Mouse (Mus musculus) intestine, postnatal 0 days (tissue): ENCODE data around the gene Ebf1. TPM values are rescaled to one million over a fixed set of nuclear protein-coding genes. Genes with fewer than 3 reads are reported as not detected.

Experiments
- ATAC-seq: fragments of 200-750 bp; cut with Nextera tagmentation; 2 replicates; pipeline ENCODE4 v1.8.0; 2017; ENCODE audit warnings: mild to moderate bottlenecking, moderate TSS enrichment, moderate library complexity
- H3K27ac ChIP-seq: fragments of 300-500 bp; sonication (generic); 2 replicates; pipeline ENCODE4 v1.5.1; 2014; ENCODE audit warnings: mild to moderate bottlenecking, low read depth, low read length, moderate library complexity
- H3K27me3 ChIP-seq: fragments of 300-500 bp; sonication (generic); replicated peaks from 2 replicates; pipeline ENCODE4 v1.6.1; 2014; ENCODE audit warnings: low read length, mixed read lengths; ENCODE audit not compliant: control insufficient read depth, insufficient read depth
- H3K36me3 ChIP-seq: fragments of 300-500 bp; sonication (generic); 2 replicates; pipeline ENCODE4 v1.6.1; 2014; ENCODE audit warnings: mild to moderate bottlenecking, moderate library complexity; ENCODE audit not compliant: control insufficient read depth, insufficient read depth
- H3K4me1 ChIP-seq: fragments of 300-500 bp; sonication (generic); replicated peaks from 2 replicates; pipeline ENCODE4 v1.6.1; 2014; ENCODE audit warnings: antibody characterized with exemption, low read length, mixed read lengths; ENCODE audit not compliant: control insufficient read depth, insufficient read depth
- H3K4me2 ChIP-seq: fragments of 300-500 bp; sonication (generic); replicated peaks from 2 replicates; pipeline ENCODE4 v1.6.1; 2014; ENCODE audit warnings: low read depth, mild to moderate bottlenecking, moderate library complexity
- H3K4me3 ChIP-seq: fragments of 300-500 bp; sonication (generic); 2 replicates; pipeline ENCODE4 v1.5.1; 2014; ENCODE audit warnings: low read depth, low read length
- H3K9ac ChIP-seq: fragments of 300-500 bp; sonication (generic); 2 replicates; pipeline ENCODE4 v1.6.1; 2014; ENCODE audit warnings: mild to moderate bottlenecking, low read depth, low read length
- H3K9me3 ChIP-seq: fragments of 300-500 bp; sonication (generic); 2 replicates; pipeline ENCODE4 v1.6.1; 2016; ENCODE audit warnings: mixed run types; ENCODE audit not compliant: control insufficient read depth
- CTCF ChIP-seq: sonication (generic); IDR thresholded peaks from 2 replicates; pipeline ENCODE4 v1.5.1; 2016; ENCODE audit warnings: low read depth, mild to moderate bottlenecking, control low read depth, antibody characterized with exemption, moderate library complexity
- WGBS: fragments of 180-500 bp; shearing (Covaris S2); extraction: QIAGEN DNeasy Blood & Tissue Kit; methylation state at CpG from one replicate; pipeline ENCODE4 v1.1.7; 2014; 5-methylcytosine and 5-hydroxymethylcytosine counted together
- polyA plus RNA-seq: library from polyadenylated mRNA; unstranded; fragments of >200 nt; fragmentation: Nextera tagmentation; extraction: Ambion mirVana; gene quantifications from 2 replicates; pipeline ENCODE4 v1.2.1, GENCODE M21; 2015

Ebf1 gene
- polyA plus RNA-seq, 1 experiment from 2014 or later = 4.0 TPM

DNA sequence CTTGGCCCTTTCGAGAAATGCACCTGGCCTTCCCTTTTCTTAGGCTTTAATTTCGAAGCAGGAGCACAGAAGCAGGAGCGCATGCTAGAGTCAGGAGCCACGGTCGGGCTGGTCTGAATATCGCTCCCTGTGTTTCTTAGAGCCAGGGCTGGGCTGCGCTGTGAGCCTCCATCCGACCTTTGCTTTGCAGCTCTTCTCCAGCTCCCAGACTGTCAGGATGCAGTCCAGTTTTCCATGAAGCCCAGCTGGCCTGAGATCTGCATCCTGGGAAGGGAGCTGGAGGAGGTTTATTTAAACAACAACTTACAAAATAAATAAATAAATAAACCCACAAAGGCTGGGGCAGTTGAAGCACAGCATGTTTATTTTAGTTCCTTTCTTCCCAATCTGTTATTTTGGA is 299.9 kb downstream of the Ebf1 start:
- H3K9me3 ChIP-seq = no peaks in the 10 kb centered on the region
- no peak overlapping the region for H3K9ac ChIP-seq
- ATAC-seq = no peak
- no peaks in the 10 kb centered on the region for H3K4me1 ChIP-seq
- H3K27ac ChIP-seq = no peak overlapping the region
- H3K4me3 ChIP-seq = no peak overlapping the region
- TF ChIP-seq CTCF = no peak
- H3K36me3 ChIP-seq = no peaks in the 10 kb centered on the region
- no peak overlapping the region for H3K4me2 ChIP-seq
- WGBS = 64% methylated on average over 8 of the region's 8 CpGs
- 0 out of 2 replicates have a peak, but pooled peaks cover 3% of the 10 kb centered on the region for H3K27me3 ChIP-seq

DNA sequence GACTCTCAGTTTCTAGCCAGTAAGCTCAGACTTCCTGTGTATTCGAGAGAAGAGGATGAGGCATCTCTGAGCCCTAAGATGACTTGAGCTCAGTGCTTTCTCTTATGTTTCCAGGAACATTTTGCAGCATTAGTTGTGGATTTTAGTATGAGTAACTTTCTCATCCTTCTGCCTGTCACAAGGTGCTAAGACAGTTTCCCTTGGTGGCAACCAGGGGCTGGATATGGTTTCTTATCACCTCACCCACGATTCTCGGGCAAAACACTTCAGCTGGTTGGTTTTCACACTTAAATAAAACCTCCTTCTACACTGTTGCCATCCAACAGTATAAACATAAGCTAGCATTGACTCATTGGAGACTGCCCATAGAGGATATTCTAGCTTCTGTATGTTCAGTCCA is 306.0 kb downstream of the Ebf1 start:
- no peaks in the 10 kb centered on the region for H3K4me1 ChIP-seq
- TF ChIP-seq CTCF = no peak
- no peak for ATAC-seq
- 73% methylated on average over 3 of the region's 3 CpGs for WGBS
- H3K9ac ChIP-seq = no peak overlapping the region
- H3K36me3 ChIP-seq = no peaks in the 10 kb centered on the region
- no peak overlapping the region for H3K4me3 ChIP-seq
- H3K4me2 ChIP-seq = no peak overlapping the region
- no peaks in the 10 kb centered on the region for H3K9me3 ChIP-seq
- no peaks in the 10 kb centered on the region for H3K27me3 ChIP-seq
- no peak overlapping the region for H3K27ac ChIP-seq

DNA sequence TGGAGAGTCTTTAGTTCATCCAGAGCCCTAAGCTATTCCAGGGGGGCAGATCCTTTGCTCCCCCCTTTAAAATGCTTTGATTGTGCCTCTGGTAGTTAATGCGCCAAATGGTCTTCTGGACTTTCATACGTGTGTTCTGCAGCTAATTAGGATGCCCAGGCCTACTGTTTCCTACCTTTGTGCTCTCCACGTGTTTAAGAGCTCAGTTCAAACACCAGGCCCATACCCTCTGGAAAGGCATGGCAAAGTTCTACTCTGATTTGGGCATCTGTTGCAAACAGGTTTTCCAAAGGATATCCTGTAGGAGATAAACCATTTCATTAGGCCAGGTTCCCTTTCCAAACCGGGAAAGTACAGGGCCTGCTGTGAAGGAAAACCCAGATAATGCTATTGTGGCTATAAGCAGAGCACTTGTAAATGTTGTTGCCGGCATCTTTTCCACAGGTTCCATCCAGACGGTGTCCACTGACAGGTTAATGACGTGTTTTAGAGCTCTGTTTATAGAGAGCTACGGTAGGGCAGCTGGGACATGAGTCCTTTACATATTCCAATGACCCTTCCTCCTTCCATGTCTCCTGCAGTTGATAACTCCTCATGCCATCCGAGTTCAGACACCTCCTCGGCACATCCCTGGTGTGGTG is 306.9 kb downstream of the Ebf1 start:
- Histone ChIP-seq H3K4me1 (no peaks in the 10 kb centered on the region), H3K4me2 (no peak overlapping the region), H3K9me3 (no peaks in the 10 kb centered on the region), H3K9ac (no peak overlapping the region), H3K27me3 (no peaks in the 10 kb centered on the region), H3K4me3 (no peak overlapping the region), H3K36me3 (no peaks in the 10 kb centered on the region), H3K27ac (no peak overlapping the region)
- no peak for TF ChIP-seq CTCF
- WGBS = 77% methylated on average over 10 of the region's 10 CpGs
- ATAC-seq = no peak

DNA sequence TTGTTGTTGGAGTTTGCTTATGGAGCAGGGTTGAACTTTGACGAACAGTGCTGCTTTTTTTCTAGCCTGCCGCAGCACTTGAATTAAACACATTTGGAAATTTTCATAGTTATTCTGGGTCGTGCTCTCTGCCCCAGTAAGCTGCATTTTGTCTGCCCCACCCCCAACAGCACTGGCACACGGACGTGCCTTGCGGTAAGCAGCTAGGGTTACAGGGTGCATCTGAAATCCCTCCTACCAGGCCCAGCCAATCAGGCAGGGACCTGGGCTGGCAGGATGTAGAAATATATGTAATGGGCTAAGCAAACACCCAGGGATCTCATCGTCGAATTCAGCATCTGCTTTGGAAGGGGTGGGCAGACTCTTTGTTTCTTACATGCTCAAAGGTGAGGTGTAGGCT is 307.8 kb downstream of the Ebf1 start:
- 47% methylated on average over 8 of the region's 8 CpGs for WGBS
- no peak for ATAC-seq
- H3K9me3 ChIP-seq = no peaks in the 10 kb centered on the region
- no peak for TF ChIP-seq CTCF
- no peak overlapping the region for H3K4me2 ChIP-seq
- H3K9ac ChIP-seq = no peak overlapping the region
- no peaks in the 10 kb centered on the region for H3K27me3 ChIP-seq
- no peaks in the 10 kb centered on the region for H3K4me1 ChIP-seq
- no peaks in the 10 kb centered on the region for H3K36me3 ChIP-seq
- H3K4me3 ChIP-seq = no peak overlapping the region
- H3K27ac ChIP-seq = no peak overlapping the region

DNA sequence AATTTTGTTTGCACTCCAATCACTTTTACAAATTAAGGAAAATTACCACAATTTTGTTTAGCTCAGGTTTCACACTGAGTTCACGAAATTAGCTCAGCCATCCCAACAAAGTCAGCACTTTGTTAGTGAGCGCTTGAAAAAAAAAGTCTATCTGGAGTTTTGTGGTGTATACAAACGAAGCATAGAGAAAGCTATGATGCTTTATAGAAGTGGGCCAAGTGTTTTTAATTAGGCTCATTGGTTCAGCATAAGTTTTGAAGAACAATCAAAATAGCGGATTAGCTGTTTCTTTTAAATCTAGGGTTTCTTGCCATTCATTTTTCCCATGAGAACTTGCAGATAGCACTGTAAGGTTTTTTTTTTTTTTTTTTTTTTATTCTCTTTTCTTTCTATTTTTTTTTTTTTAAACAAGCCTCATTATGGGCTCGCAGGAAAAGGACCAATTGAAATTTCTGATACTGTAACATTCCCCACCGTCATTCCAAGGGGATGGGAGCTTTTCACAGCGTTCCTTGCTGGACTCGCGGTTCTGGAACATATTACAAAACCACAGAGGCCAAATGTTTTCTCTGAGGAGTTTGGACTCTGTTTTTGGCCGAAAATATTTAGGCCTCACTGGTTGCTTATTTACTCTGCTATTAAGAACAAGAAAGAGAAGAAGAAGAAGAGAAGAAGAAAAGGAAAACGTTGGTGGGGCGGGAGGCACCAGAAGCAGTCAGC is 308.8 kb downstream of the Ebf1 start:
- ATAC-seq = no peak
- H3K4me1 ChIP-seq = no peaks in the 10 kb centered on the region
- TF ChIP-seq CTCF = no peak
- H3K36me3 ChIP-seq = no peaks in the 10 kb centered on the region
- H3K9ac ChIP-seq = no peak overlapping the region
- WGBS = 89% methylated on average over 12 of the region's 12 CpGs
- H3K27ac ChIP-seq = no peak overlapping the region
- H3K27me3 ChIP-seq = no peaks in the 10 kb centered on the region
- no peak overlapping the region for H3K4me3 ChIP-seq
- no peaks in the 10 kb centered on the region for H3K9me3 ChIP-seq
- no peak overlapping the region for H3K4me2 ChIP-seq

DNA sequence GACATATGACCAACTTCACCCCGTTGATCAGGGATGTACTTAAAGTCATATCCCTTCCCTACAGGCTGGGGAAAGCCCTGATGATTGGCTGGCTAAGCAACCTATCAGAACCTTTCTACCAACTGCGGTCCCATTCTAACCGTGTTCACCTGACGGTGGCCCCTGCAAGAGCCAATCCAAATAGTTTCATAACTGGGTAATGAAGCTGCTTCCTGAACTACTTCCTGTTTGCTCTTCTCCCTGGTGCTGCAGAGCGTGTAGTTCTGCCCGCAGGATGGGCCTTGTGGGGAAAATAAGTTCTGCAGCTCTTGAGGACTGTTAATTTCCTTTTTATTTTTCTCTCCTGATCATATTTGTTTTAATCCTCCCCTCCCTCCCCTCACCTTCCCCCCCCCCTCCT is 311.3 kb downstream of the Ebf1 start:
- Histone ChIP-seq H3K4me2 (no peak overlapping the region), H3K36me3 (no peaks in the 10 kb centered on the region), H3K4me1 (no peaks in the 10 kb centered on the region), H3K9me3 (no peaks in the 10 kb centered on the region), H3K27me3 (no peaks in the 10 kb centered on the region), H3K27ac (no peak overlapping the region), H3K9ac (no peak overlapping the region), H3K4me3 (no peak overlapping the region)
- WGBS = 79% methylated on average over 6 of the region's 6 CpGs
- no peak for ATAC-seq
- no peak for TF ChIP-seq CTCF
